Mouse (Mus musculus): ENCODE measurements around the gene Ankzf1.
A peak's percentile ranks its signal among the peaks of the same experiment; 100 is the strongest.
"Not testable (repeated sequence)": the region's sequence is repeated elsewhere in the genome, so short reads cannot be mapped to it uniquely, and the experiment has no call there.

The Ankzf1 gene

DNA sequence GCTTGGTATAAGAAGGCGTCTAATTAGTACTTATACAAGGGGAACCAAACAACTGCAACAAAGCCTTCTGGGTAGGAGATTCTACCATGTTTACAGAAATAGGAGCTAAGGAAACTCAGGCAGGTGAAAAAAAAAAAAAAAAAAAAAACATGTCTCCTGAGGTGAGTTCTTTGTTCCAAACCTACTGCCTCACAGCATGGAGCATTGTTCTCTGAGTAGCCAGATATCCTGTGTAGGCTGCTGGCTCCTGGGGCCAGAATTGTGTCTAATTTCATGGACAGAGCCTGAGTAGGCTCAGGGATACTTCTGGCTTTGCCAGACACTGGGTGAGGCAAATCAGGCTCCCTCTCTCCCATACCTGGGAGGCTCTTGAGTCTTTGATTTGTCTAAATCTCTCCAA is 35.7 kb downstream of the Ankzf1 start:
- DNase-seq = no peak

DNA sequence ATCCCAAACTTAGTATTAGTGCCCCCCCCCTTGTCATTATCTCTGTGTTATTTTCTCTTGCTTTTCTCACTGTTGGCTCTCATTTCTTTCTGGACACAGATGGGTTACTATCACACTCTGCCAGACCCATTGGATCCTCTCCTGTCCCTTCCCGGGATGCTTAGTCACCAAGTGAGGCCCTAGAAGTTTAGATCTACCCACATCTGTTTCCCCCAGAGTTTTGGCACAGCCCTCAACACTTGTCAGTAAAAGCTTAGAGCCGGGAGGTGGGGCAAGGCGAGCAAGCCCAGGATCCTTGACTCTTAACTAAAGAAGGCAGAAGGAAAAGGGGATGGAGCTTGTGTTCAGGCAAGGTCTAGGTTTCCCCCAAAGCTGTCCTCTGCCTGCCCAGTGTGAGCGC is 37.2 kb downstream of the Ankzf1 start:
- DNase-seq = no peak

GRCm38 (mm10) chr1:75230335-75230994 is 38.5 kb downstream of the Ankzf1 start:
- no peak for DNase-seq

DNA sequence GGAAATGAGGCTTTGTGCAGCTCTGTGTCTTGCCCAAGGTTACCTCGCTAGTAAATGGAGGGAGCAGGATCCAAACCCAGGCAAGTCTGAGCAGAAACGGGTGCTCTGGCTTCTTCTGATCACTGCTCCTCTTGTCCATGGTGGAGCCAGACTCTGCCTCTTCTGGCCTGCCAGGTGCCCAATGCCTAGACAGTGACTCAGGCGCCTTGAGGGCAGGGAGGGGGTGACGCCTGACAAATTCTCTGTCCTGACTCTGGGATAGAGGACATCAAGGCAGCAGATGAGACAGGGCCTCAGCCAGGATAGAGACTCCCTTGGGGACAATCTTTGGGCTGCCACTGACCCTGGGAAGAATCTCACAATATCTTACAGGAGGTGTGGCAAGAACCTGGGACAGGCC is 39.3 kb downstream of the Ankzf1 start:
- no peak for DNase-seq

DNA sequence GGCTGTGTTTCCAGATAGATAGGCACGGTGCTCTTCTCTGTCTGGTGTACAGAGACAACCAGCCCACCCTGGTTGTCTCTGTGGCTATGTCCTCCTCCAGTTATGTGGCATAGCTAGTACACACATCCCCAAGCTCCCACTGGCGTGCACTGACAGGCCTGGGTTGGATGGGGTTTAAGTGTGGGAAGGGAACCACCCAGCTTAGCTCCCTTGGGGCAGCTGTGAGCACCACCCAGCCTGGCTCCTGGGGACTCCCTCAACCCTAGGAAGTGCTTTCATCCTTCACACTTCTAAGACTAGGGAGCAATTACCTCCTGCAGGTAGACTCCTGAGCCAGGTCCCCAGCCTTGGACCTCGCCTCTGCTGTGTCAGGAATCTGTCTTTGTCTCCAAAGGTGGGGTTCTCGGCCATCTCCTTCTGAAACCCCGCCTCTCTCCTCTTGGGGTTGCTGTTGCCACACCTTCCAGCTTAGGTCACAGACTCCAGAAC is 39.8 kb downstream of the Ankzf1 start, which contains the start of gene A630095N17Rik:
Gene A630095N17Rik (minus strand): TSS at position 439 of the 489 bp plus-strand sequence.
- no peak for DNase-seq

- DNase-seq = not testable (repeated sequence)
These were observed 40.5 kb downstream of the Ankzf1 start for GRCm38 (mm10) chr1:75232489-75232888.

DNA sequence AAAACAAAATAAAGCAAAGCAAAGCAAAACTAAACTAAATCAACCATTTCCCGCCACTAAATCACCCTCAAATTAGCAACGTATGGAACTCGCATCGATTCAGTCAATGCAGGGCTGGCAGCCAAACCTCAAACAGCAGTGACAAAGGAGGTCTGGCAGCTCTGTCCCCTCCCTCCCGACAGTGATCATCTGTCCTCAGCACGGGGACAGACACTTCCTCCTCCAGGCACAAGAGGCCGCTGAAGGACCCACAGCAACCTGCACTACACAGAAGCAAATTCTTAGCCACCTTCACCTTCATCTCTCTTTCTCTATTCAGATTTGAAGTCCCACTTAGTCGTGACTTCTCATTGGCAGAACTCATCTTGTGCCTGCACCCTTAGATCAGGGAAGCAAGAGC is 42.7 kb downstream of the Ankzf1 start:
- DNase-seq = peak; percentile 79 to 88

DNA sequence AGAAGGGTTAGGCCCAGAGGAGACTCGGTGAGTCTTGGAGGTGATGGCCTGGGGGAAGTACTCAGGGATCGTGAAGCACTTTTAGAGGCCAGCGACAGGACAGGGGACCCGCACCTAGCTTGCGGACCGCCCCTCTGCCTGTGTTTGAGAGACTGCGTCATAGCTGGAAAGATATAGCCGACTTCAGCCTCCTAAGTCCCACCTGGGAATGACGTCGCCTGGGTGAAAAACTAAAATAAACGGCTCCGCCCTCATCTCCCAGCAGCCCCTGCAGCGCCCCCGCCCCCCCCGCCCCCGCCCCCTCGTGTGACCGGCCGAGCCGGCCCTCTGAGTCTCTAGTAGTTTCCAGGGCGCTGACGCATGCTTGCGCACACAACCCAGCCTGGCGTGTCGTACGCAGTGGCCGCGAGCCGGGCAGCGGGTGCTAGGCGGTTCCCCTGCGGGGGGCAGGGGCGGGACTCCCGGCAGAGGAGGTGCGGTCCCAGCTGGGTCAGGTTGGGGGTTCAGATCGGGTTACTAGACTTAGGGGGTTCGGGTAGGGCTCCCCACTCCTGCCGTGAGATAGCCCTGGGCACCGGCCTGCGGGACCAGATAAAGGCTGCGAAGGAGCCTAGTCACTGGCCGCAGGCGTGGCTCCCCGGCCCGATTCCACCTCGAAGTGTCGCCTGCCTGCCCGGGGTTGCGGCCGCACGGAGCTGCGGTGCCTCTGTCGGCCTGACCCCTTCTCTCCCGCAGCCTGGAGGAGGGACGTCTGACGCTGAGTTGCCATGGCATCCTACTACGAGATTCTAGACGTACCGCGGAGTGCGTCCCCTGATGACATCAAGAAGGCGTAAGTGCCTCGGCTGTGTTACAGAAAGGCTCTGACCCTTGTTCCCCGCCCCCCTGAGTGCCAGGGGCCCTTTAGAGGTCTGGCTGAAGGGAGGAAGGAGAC is 44.4 kb downstream of the Ankzf1 start, which contains the start of gene Dnajb2:
Gene Dnajb2 (plus strand): TSS at position 290 of the 934 bp plus-strand sequence.
- peak; percentile 91 to 94 for DNase-seq

DNA sequence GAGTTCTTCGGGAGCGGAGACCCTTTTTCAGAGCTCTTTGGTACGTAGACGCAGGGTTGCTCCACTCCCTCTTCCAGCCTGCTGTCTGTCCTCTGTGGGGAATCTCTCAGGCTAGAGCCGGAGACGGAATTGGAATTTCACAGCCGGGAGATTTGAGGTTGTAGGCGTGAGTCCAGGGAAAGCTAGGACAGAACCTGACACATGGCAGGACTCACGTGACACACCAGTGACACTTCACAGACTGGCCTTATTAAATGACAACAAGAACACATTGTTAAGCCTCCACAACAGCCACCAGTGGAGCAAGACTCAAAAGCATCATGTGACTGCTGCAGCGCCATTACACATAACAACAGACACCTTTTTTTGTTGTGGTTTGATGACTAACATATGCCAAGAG is 47.6 kb downstream of the Ankzf1 start:
- DNase-seq = peak; percentile 62 to 70

DNA sequence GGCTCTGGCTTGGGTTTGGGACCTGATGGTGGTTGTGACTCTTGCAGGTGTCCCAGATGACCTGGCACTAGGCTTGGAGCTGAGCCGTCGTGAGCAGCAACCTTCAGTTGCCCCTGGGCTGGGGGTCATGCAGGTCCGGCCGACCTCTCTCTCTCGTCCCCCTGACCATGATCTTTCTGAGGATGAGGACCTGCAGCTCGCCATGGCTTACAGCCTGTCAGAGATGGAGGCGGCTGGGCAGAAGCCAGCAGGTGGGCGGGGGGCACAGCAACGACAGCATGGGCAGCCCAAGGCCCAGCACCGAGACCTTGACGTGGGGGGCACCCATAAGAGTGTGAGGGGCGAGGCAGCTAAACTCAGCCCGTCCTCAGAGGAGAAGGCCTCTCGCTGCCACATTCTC is 51.5 kb downstream of the Ankzf1 start:
- no peak for DNase-seq

- DNase-seq = no peak
These were observed 52.4 kb downstream of the Ankzf1 start for GRCm38 (mm10) chr1:75244175-75244826.

DNA sequence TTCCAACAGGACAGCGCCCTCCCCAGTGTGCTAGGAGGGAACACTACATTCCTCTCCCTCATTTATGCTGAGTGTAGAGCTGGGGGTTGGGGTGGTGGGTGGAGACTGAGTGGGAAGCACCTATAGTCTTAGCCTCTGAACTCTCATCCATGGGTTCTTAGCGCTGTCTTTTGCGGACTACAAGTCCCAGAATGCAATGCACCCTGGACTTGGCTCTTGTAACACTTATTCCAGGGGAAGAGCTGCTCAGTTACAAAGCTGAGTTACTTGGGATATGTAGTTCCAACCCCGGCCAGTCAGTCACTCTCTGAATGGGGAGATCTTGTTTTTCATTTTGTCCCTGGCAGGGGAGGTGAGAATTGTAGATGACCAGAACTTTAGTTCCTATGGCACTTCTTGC is 52.9 kb downstream of the Ankzf1 start:
- peak; percentile 58 to 67 for DNase-seq

DNA sequence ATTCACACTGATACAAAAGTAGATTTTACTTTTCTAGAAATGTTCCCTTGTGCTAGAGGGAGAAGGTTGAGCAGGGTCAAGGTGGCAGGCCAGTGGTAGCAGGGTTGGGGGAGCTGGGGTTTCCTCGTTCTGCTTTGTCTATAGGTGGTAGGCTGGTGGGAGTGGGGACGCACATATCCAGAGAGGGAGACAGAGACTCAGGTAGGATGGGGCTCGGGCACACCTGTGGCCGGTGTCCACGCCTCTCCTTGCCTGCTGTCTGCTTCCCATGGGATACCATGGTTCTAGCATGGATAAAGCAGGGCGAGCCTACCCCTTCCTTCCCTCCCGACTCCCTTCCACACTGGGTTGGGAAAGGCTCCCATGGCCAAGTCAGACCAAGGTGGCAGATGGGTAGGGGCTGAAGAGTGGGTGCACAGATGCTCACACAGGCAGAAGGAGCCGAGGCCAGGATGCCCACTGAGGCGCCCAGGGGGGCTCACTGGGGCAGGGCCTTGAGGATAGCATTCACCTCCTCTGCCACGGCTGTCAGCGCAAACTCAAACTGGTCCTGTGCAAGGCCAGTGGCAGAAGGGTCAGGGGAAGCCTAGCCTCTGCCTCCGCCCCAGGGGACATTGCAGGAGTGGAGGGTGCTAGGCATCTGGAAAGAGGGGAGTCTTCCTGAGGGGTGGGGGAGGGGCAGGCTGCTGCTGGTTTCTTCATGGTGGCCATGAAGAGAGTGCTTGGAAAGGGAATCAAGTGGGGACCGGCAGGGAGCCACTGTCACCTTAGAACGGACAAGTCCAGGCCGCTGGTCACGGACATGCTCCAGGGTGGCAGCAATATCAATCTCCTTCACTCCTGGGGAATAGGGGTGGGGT is 55.4 kb downstream of the Ankzf1 start:
- peak; percentile 39 to 46 for DNase-seq

- peak; percentile 65 to 81 for DNase-seq
These were observed 56.3 kb downstream of the Ankzf1 start for GRCm38 (mm10) chr1:75248041-75248772.
